Mouse (Mus musculus) heart, embryonic 14.5 days (tissue): ENCODE data around the gene Bag5. TPM values are rescaled to one million over a fixed set of nuclear protein-coding genes. Genes with fewer than 3 reads are reported as not detected.

Source experiments
- polyA plus RNA-seq: library from polyadenylated mRNA; unstranded; fragments of >200 nt; fragmentation: Nextera tagmentation; extraction: Ambion mirVana; gene quantifications from 2 replicates; pipeline ENCODE4 v1.2.1, GENCODE M21; 2014

Bag5 gene
- polyA plus RNA-seq, 1 experiment from 2014 or later = 42.1 TPM

Other genes starting within 250 kb of the Bag5 start
- gene Gm266, start 227.4 kb downstream of the Bag5 start, polyA plus RNA-seq = 1.1 and 1.4 TPM in 2 replicates
- gene Eif5, start 175.2 kb downstream of the Bag5 start, polyA plus RNA-seq = 364 and 377 TPM in 2 replicates
- 50.6 and 50.8 TPM in 2 replicates for gene Mark3, start 138.7 kb downstream of the Bag5 start, polyA plus RNA-seq
- gene Ckb, start 40.9 kb downstream of the Bag5 start, polyA plus RNA-seq = 262 and 266 TPM in 2 replicates
- 3.1 and 5.5 TPM in 2 replicates for gene Trmt61a, start 35.2 kb downstream of the Bag5 start, polyA plus RNA-seq
- gene Apopt1, start within 50 bp of the Bag5 start, polyA plus RNA-seq = 49.7 and 51.0 TPM in 2 replicates
- gene Klc1, start 45.6 kb upstream of the Bag5 start, polyA plus RNA-seq = 98.9 and 118 TPM in 2 replicates
- gene Xrcc3, start 100.6 kb upstream of the Bag5 start, polyA plus RNA-seq = 5.7 and 7.0 TPM in 2 replicates
- 88.3 and 89.3 TPM in 2 replicates for gene Zfyve21, start 100.9 kb upstream of the Bag5 start, polyA plus RNA-seq
- gene Ppp1r13b, start 194.9 kb upstream of the Bag5 start, polyA plus RNA-seq = 15.4 and 15.5 TPM in 2 replicates